Mouse (Mus musculus) stomach, embryonic 14.5 days (tissue): ENCODE data around the gene Tmem220. TPM values are rescaled to one million over a fixed set of nuclear protein-coding genes. Genes with fewer than 3 reads are reported as not detected.

ENCODE experiments used
- polyA plus RNA-seq: library from polyadenylated mRNA; unstranded; fragments of >200 nt; fragmentation: Nextera tagmentation; extraction: Ambion mirVana; gene quantifications from 2 replicates; pipeline ENCODE4 v1.2.1, GENCODE M21; 2014

The Tmem220 gene
- polyA plus RNA-seq, 1 experiment from 2014 or later: 2.2 TPM

Other genes with a start within 250 kb of the Tmem220 start
- gene Pirt, start 113.2 kb upstream of the Tmem220 start, polyA plus RNA-seq: 4.5 and 6.4 TPM in 2 replicates
- gene Tmem238l, start 68.5 kb upstream of the Tmem220 start, polyA plus RNA-seq: 0.45 and 0.55 TPM in 2 replicates
- gene Adprm, start 27.4 kb downstream of the Tmem220 start, polyA plus RNA-seq: 30.6 and 31.7 TPM in 2 replicates
- 16.5 and 16.7 TPM in 2 replicates for gene Sco1, start 27.5 kb downstream of the Tmem220 start, polyA plus RNA-seq
- gene Myh3, start 53.1 kb downstream of the Tmem220 start, polyA plus RNA-seq: 0.20 TPM in 1 of 2 replicates, not detected in the other
- not detected in 2 replicates for gene Myh2, start 145.9 kb downstream of the Tmem220 start, polyA plus RNA-seq
- gene Myh1, start 174.9 kb downstream of the Tmem220 start, polyA plus RNA-seq: 0.13 and 0.17 TPM in 2 replicates
- gene Myh4, start 212.9 kb downstream of the Tmem220 start, polyA plus RNA-seq: 0.04 TPM in 1 of 2 replicates, not detected in the other